8 mouse cellular contexts compared by ENCODE assay signal in the genomic region with DNA sequence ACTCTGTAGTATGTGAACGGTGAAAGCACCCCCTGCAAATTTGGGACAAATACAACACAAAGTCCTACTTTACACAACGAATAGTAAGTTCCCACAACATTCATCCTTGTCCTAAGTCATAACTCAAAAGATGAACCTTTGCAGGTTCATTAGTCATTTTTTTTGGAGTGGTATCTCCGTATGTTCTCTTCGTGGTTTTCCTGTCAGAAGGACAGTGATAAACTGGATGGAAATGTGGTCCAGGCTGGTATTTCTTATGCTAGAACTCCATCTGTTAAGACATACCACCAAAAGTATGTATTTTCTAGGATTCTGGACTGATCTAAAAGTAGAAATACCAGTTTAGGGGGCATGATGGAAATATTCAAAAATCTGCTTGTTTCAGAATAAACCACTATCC. TPM values are rescaled to one million over a fixed set of nuclear protein-coding genes. Genes with fewer than 3 reads are reported as not detected.
DNase-seq lines count a peak whose midpoint lies in the region; ATAC-seq and TF ChIP-seq lines count a peak whose summit lies in the region.

No protein-coding gene starts in this region.

- peaks cover 3% of the 10 kb centered on the region; the same call in 1 of the 2 replicates for H3K79me2 ChIP-seq in liver, adult 2 months (ENCODE audit: control insufficient read depth, insufficient read depth, low read length)

- peak overlapping the region; percentile 75; the same call in 1 of the 2 replicates for H3K27ac ChIP-seq in liver, adult 2 months (replicated peaks; ENCODE audit: insufficient read depth, low read depth, low read length)
- H3K27ac ChIP-seq in embryonic fibroblast, embryonic 13.5 days (ENCODE audit: insufficient read depth, low read length) = no peak overlapping the region
- no peak overlapping the region for H3K27ac ChIP-seq in limb, embryonic 10.5 days
- H3K27ac ChIP-seq in neural tube, embryonic 13.5 days (replicated peaks) = no peak overlapping the region

- H3K4me1 ChIP-seq in liver, adult 2 months (ENCODE audit: control insufficient read depth, insufficient read depth, low read length) = peaks cover 15% of the 10 kb centered on the region
- no peaks in the 10 kb centered on the region; the same call in 1 of the 2 replicates for H3K4me1 ChIP-seq in embryonic fibroblast, embryonic 13.5 days (ENCODE audit: control insufficient read depth, insufficient read depth, low read length)
- peaks cover 29% of the 10 kb centered on the region for H3K4me1 ChIP-seq in limb, embryonic 10.5 days
- peaks cover 20% of the 10 kb centered on the region for H3K4me1 ChIP-seq in neural tube, embryonic 13.5 days (replicated peaks)

- TF ChIP-seq POLR2A in liver, adult 2 months (IDR thresholded peaks at IDR 0.05; ENCODE audit: extremely low read depth, insufficient read depth, low read length) = no peak
- TF ChIP-seq POLR2A in embryonic fibroblast, embryonic 13.5 days (IDR thresholded peaks at IDR 0.05; ENCODE audit: low read depth, low read length) = no peak

- H3K27me3 ChIP-seq in liver, adult 2 months (ENCODE audit: control insufficient read depth, insufficient read depth, low read length) = no peaks in the 10 kb centered on the region
- H3K27me3 ChIP-seq in limb, embryonic 10.5 days (ENCODE audit: low read depth, poor library complexity, severe bottlenecking) = 0 out of 2 replicates have a peak, but pooled peaks cover 6% of the 10 kb centered on the region
- H3K27me3 ChIP-seq in neural tube, embryonic 13.5 days = no peaks in the 10 kb centered on the region

- DNase-seq in liver, adult 2 months (ENCODE audit: extremely low read depth, low read depth, low spot score) = no peak
- DNase-seq in liver = no peak
- DNase-seq in limb, embryonic 10.5 days (ENCODE audit: low spot score) = no peak
- DNase-seq in embryo, embryonic 11 days = no peak
- DNase-seq in frontal cortex, postnatal 25 days (ENCODE audit: low spot score in 2 of 2) = no peak
- DNase-seq in layer of hippocampus, adult 18-20 months (ENCODE audit: low spot score in 2 of 2) = no peak

- ATAC-seq in neural tube, embryonic 13.5 days (ENCODE audit: low read depth) = no peak

- peak overlapping the region; percentile 36; the same call in 1 of the 2 replicates for H3K4me3 ChIP-seq in liver, adult 2 months (ENCODE audit: insufficient read depth, low read depth, low read length)
- H3K4me3 ChIP-seq in embryonic fibroblast, embryonic 13.5 days (ENCODE audit: insufficient read depth, low read length) = peak overlapping the region; percentile 73
- peak overlapping the region; percentile 79; the same call in 1 of the 2 replicates for H3K4me3 ChIP-seq in limb, embryonic 10.5 days
- H3K4me3 ChIP-seq in neural tube, embryonic 13.5 days = peak overlapping the region; percentile 79

- no peaks in the 10 kb centered on the region for H3K9me3 ChIP-seq in limb, embryonic 10.5 days (replicated peaks)
- no peaks in the 10 kb centered on the region for H3K9me3 ChIP-seq in neural tube, embryonic 13.5 days

- H3K36me3 ChIP-seq in liver, adult 2 months (ENCODE audit: control insufficient read depth, insufficient read depth, low read length) = peaks cover 31% of the 10 kb centered on the region
- H3K36me3 ChIP-seq in limb, embryonic 10.5 days = peaks cover 27% of the 10 kb centered on the region
- peaks cover 18% of the 10 kb centered on the region; the same call in 1 of the 2 replicates for H3K36me3 ChIP-seq in neural tube, embryonic 13.5 days

- peak overlapping the region; percentile 91 for H3K4me2 ChIP-seq in neural tube, embryonic 13.5 days

- 46% methylated on average over 4 of the region's 4 CpGs for WGBS in liver, adult 2 months
- 86% methylated on average over 4 of the region's 4 CpGs for WGBS in limb, embryonic 10.5 days
- 81% methylated on average over 4 of the region's 4 CpGs for WGBS in neural tube, embryonic 13.5 days

- no peak overlapping the region for H3K9ac ChIP-seq in liver, adult 2 months (ENCODE audit: low read depth, low read length)
- H3K9ac ChIP-seq in neural tube, embryonic 13.5 days = peak overlapping the region; percentile 77; the same call in 1 of the 2 replicates

- TF ChIP-seq CTCF in liver, adult 2 months (IDR thresholded peaks at IDR 0.05; ENCODE audit: low read depth, low read length) = no peak
- no peak for TF ChIP-seq CTCF in embryonic fibroblast, embryonic 13.5 days (IDR thresholded peaks at IDR 0.05; ENCODE audit: borderline replicate concordance, insufficient read depth, low read length)

RNA-seq across cellular contexts. Expression of gene Erlin1, which starts 1.4 kb away (rescaled TPM):
- 27.8 and 44.2 TPM in 2 replicates for total RNA-seq in liver, adult 2 months (2014; rRNA removed)
- 14.2 and 19.0 TPM in 2 replicates for polyA plus RNA-seq in liver, adult 2 months (2012; rRNA removed)
- 38.6 and 49.2 TPM in 2 replicates for polyA plus RNA-seq in embryonic fibroblast, embryonic 13.5 days (2011; ENCODE audit: insufficient read length, low read depth, missing spikeins)
- polyA plus RNA-seq in limb, embryonic 10.5 days (2016; fragmentation: Nextera tagmentation; extraction: Ambion mirVana) = 20.7 and 22.6 TPM in 2 replicates
- 20.2 and 20.4 TPM in 2 replicates for polyA plus RNA-seq in neural tube, embryonic 13.5 days (2015; fragmentation: Nextera tagmentation; extraction: Ambion mirVana)
- total RNA-seq in layer of hippocampus, adult 18-20 months (2021) = 10 to 100 TPM; 19.4 to 23.7 TPM

RNA-seq across cellular contexts. Expression of gene Chuk, which starts 39.0 kb away (rescaled TPM):
- total RNA-seq in liver, adult 2 months (2014; rRNA removed) = 104 and 129 TPM in 2 replicates
- polyA plus RNA-seq in liver, adult 2 months (2012; rRNA removed) = 28.7 and 34.7 TPM in 2 replicates
- 64.4 and 75.7 TPM in 2 replicates for polyA plus RNA-seq in embryonic fibroblast, embryonic 13.5 days (2011; ENCODE audit: insufficient read length, low read depth, missing spikeins)
- polyA plus RNA-seq in limb, embryonic 10.5 days (2016; fragmentation: Nextera tagmentation; extraction: Ambion mirVana) = 35.9 and 48.2 TPM in 2 replicates
- 58.5 and 61.2 TPM in 2 replicates for polyA plus RNA-seq in neural tube, embryonic 13.5 days (2015; fragmentation: Nextera tagmentation; extraction: Ambion mirVana)
- total RNA-seq in layer of hippocampus, adult 18-20 months (2021) = 10 to 100 TPM; 39.3 to 40.9 TPM

RNA-seq across cellular contexts. Expression of gene Cyp2c23, which starts 39.2 kb away (rescaled TPM):
- total RNA-seq in liver, adult 2 months (2014; rRNA removed) = 233 and 351 TPM in 2 replicates
- 200 and 262 TPM in 2 replicates for polyA plus RNA-seq in liver, adult 2 months (2012; rRNA removed)
- polyA plus RNA-seq in embryonic fibroblast, embryonic 13.5 days (2011; ENCODE audit: insufficient read length, low read depth, missing spikeins) = not detected in 2 replicates
- not detected in 2 replicates for polyA plus RNA-seq in limb, embryonic 10.5 days (2016; fragmentation: Nextera tagmentation; extraction: Ambion mirVana)
- not detected in 2 replicates for polyA plus RNA-seq in neural tube, embryonic 13.5 days (2015; fragmentation: Nextera tagmentation; extraction: Ambion mirVana)
- total RNA-seq in layer of hippocampus, adult 18-20 months (2021) = not detected

Comparison
In these comparisons a context has a peak if more than half of its experiments do, and no peak if none do; other contexts are left out.
1. RNA of gene Cyp2c23, which starts 39.2 kb away (polyA plus RNA-seq): 200 to 262 TPM in liver, adult 2 months; not detected in embryonic fibroblast, embryonic 13.5 days, not detected in limb, embryonic 10.5 days and not detected in neural tube, embryonic 13.5 days; every median in the first group is over 100 times any median in the second.
2. Peak in every context shown above with its lines, with median percentiles within 50 percentile points of each other: H3K4me3 ChIP-seq.